17 mouse cellular contexts compared by ENCODE assay signal in the genomic region with DNA sequence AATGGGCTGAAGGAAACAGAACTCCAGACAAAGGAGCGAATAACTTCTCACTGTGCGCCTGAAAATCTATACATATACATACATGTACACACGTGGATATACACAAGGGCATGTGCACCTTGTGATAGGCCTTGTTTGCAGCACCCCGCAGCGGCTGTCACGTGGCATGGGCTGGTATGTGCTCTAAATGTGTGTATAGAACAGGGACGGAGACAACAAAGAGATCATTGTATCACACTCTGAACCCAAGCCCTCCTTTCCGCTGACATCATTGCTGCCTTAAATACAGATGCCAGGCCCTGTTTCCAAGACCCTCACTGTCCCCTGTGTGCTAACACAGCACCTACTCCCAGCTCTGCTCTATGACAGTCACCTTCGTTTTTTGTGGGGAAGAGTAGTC. TPM values are rescaled to one million over a fixed set of nuclear protein-coding genes. Genes with fewer than 3 reads are reported as not detected.
A peak's percentile ranks its signal among the peaks of the same experiment; 100 is the strongest.
DNase-seq lines count a peak whose midpoint lies in the region; ATAC-seq and TF ChIP-seq lines count a peak whose summit lies in the region.
"Had no signal": no experiment of that assay in that cellular context is flagged by ENCODE, and none has a peak within 500 bp of the region (broad histone marks: within the 10 kb centered on the region; RNA-seq: fewer than 3 reads in every experiment).

No protein-coding gene starts in this region.

- H3K36me3 ChIP-seq in heart, postnatal 0 days (replicated peaks; ENCODE audit: control insufficient read depth, insufficient read depth, low read length) = no peaks in the 10 kb centered on the region
- no peaks in the 10 kb centered on the region for H3K36me3 ChIP-seq in neural tube, embryonic 12.5 days
- no peaks in the 10 kb centered on the region for H3K36me3 ChIP-seq in neural tube, embryonic 15.5 days
- peaks cover 19% of the 10 kb centered on the region for H3K36me3 ChIP-seq in embryonic facial prominence, embryonic 15.5 days
- H3K36me3 ChIP-seq in limb, embryonic 15.5 days = peaks cover 18% of the 10 kb centered on the region
- H3K36me3 ChIP-seq: liver, embryonic 15.5 days had no signal

- TF ChIP-seq EP300 in heart, postnatal 0 days (IDR thresholded peaks at IDR 0.05; ENCODE audit: low read depth) = no peak

- no peak for DNase-seq in heart, postnatal 0 days (ENCODE audit: low spot score)
- no peak for DNase-seq in heart, adult 9 months (ENCODE audit: low spot score in 2 of 2)
- DNase-seq in ovary, postnatal 14 days (ENCODE audit: low spot score) = no peak
- no peak for DNase-seq in urinary bladder, adult 18-20 months (ENCODE audit: low spot score in 2 of 2)
- DNase-seq: adrenal gland, adult 2 months; cerebellum, postnatal 25 days; kidney, adult 8-10 months had no signal

- no peaks in the 10 kb centered on the region for H3K9me3 ChIP-seq in heart, postnatal 0 days (replicated peaks; ENCODE audit: control insufficient read depth, low read length)
- H3K9me3 ChIP-seq in neural tube, embryonic 12.5 days = no peaks in the 10 kb centered on the region
- H3K9me3 ChIP-seq in neural tube, embryonic 15.5 days (replicated peaks) = no peaks in the 10 kb centered on the region
- no peaks in the 10 kb centered on the region for H3K9me3 ChIP-seq in embryonic facial prominence, embryonic 15.5 days (replicated peaks)
- H3K9me3 ChIP-seq in limb, embryonic 15.5 days = no peaks in the 10 kb centered on the region
- H3K9me3 ChIP-seq: liver, embryonic 15.5 days had no signal

- ATAC-seq in heart, postnatal 0 days (ENCODE audit: insufficient read depth, low read depth) = no peak
- ATAC-seq in neural tube, embryonic 12.5 days (ENCODE audit: low FRiP score, low read depth) = peak; percentile 58; the same call in 1 of the 2 replicates
- no peak for ATAC-seq in neural tube, embryonic 15.5 days (ENCODE audit: low FRiP score)
- no peak for ATAC-seq in embryonic facial prominence, embryonic 15.5 days (ENCODE audit: insufficient number of reproducible peaks, low FRiP score, low TSS enrichment, low read depth)
- ATAC-seq in limb, embryonic 15.5 days (ENCODE audit: insufficient number of reproducible peaks, low FRiP score, low TSS enrichment, low read depth) = no peak
- ATAC-seq: hindbrain, embryonic 16.5 days had no signal

- 0 out of 2 replicates have a peak overlapping the region, but pooled peaks have one; percentile 11 for H3K4me3 ChIP-seq in heart, postnatal 0 days (ENCODE audit: low read depth, low read length)
- H3K4me3 ChIP-seq in neural tube, embryonic 12.5 days = no peak overlapping the region
- no peak overlapping the region for H3K4me3 ChIP-seq in neural tube, embryonic 15.5 days (replicated peaks)
- 0 out of 2 replicates have a peak overlapping the region, but pooled peaks have one; percentile 7 for H3K4me3 ChIP-seq in embryonic facial prominence, embryonic 15.5 days (replicated peaks)
- H3K4me3 ChIP-seq in limb, embryonic 15.5 days = peak overlapping the region; percentile 16; the same call in 1 of the 2 replicates
- H3K4me3 ChIP-seq: liver, embryonic 15.5 days; megakaryocyte, embryonic 14.5 days had no signal

- no peak overlapping the region for H3K9ac ChIP-seq in heart, postnatal 0 days (replicated peaks; ENCODE audit: low read depth, low read length)
- H3K9ac ChIP-seq in neural tube, embryonic 12.5 days = no peak overlapping the region
- no peak overlapping the region for H3K9ac ChIP-seq in neural tube, embryonic 15.5 days (replicated peaks)
- no peak overlapping the region for H3K9ac ChIP-seq in embryonic facial prominence, embryonic 15.5 days
- no peak overlapping the region for H3K9ac ChIP-seq in limb, embryonic 15.5 days
- H3K9ac ChIP-seq: liver, embryonic 15.5 days had no signal

- H3K4me1 ChIP-seq in heart, postnatal 0 days (ENCODE audit: control insufficient read depth, insufficient read depth) = peaks cover 14% of the 10 kb centered on the region
- H3K4me1 ChIP-seq in neural tube, embryonic 12.5 days = no peaks in the 10 kb centered on the region; the same call in 1 of the 2 replicates
- H3K4me1 ChIP-seq in neural tube, embryonic 15.5 days = peaks cover 15% of the 10 kb centered on the region
- H3K4me1 ChIP-seq in embryonic facial prominence, embryonic 15.5 days = peaks cover 21% of the 10 kb centered on the region
- peaks cover 21% of the 10 kb centered on the region for H3K4me1 ChIP-seq in limb, embryonic 15.5 days
- H3K4me1 ChIP-seq: liver, embryonic 15.5 days had no signal

- WGBS in heart, postnatal 0 days = 64% methylated on average over 9 of the region's 9 CpGs
- 68% methylated on average over 9 of the region's 9 CpGs for WGBS in neural tube, embryonic 12.5 days
- WGBS in neural tube, embryonic 15.5 days = 63% methylated on average over 9 of the region's 9 CpGs
- 48% methylated on average over 9 of the region's 9 CpGs for WGBS in embryonic facial prominence, embryonic 15.5 days
- 69% methylated on average over 9 of the region's 9 CpGs for WGBS in limb, embryonic 15.5 days

- H3K27me3 ChIP-seq in heart, postnatal 0 days (ENCODE audit: control insufficient read depth, insufficient read depth, low read length) = no peaks in the 10 kb centered on the region
- no peaks in the 10 kb centered on the region for H3K27me3 ChIP-seq in neural tube, embryonic 12.5 days (replicated peaks)
- H3K27me3 ChIP-seq in neural tube, embryonic 15.5 days (replicated peaks) = no peaks in the 10 kb centered on the region
- H3K27me3 ChIP-seq in embryonic facial prominence, embryonic 15.5 days = no peaks in the 10 kb centered on the region
- H3K27me3 ChIP-seq in limb, embryonic 15.5 days = no peaks in the 10 kb centered on the region

- TF ChIP-seq CTCF in heart, postnatal 0 days (IDR thresholded peaks at IDR 0.05; ENCODE audit: low read depth) = no peak

- peak overlapping the region; percentile 55 for H3K27ac ChIP-seq in heart, postnatal 0 days (ENCODE audit: low read depth)
- H3K27ac ChIP-seq in neural tube, embryonic 12.5 days = no peak overlapping the region
- no peak overlapping the region for H3K27ac ChIP-seq in neural tube, embryonic 15.5 days (replicated peaks)
- peak overlapping the region; percentile 65 for H3K27ac ChIP-seq in embryonic facial prominence, embryonic 15.5 days (replicated peaks)
- peak overlapping the region; percentile 68 for H3K27ac ChIP-seq in limb, embryonic 15.5 days
- H3K27ac ChIP-seq: liver, embryonic 15.5 days had no signal

- no peak overlapping the region for H3K4me2 ChIP-seq in heart, postnatal 0 days (ENCODE audit: low read depth, low read length)
- H3K4me2 ChIP-seq in neural tube, embryonic 12.5 days (replicated peaks) = no peak overlapping the region
- no peak overlapping the region for H3K4me2 ChIP-seq in neural tube, embryonic 15.5 days
- no peak overlapping the region for H3K4me2 ChIP-seq in embryonic facial prominence, embryonic 15.5 days (replicated peaks)
- no peak overlapping the region for H3K4me2 ChIP-seq in limb, embryonic 15.5 days
- H3K4me2 ChIP-seq: liver, embryonic 15.5 days had no signal

RNA-seq across cellular contexts. Expression of gene Hils1, which starts 12.3 kb away (rescaled TPM):
- total RNA-seq in heart, postnatal 0 days (2014; rRNA removed; ENCODE audit: low replicate concordance) = not detected in 2 replicates
- polyA plus RNA-seq in heart, postnatal 0 days (2015; fragmentation: Nextera tagmentation; extraction: Ambion mirVana) = 0.27 TPM in 1 of 2 replicates, not detected in the other
- not detected in 2 replicates for polyA plus RNA-seq in neural tube, embryonic 12.5 days (2016; fragmentation: Nextera tagmentation; extraction: Ambion mirVana)
- not detected in 2 replicates for polyA plus RNA-seq in neural tube, embryonic 15.5 days (2015; fragmentation: Nextera tagmentation; extraction: Ambion mirVana)
- 0.25 TPM in 1 of 2 replicates, not detected in the other for polyA plus RNA-seq in embryonic facial prominence, embryonic 15.5 days (2015; fragmentation: Nextera tagmentation; extraction: Ambion mirVana)
- polyA plus RNA-seq in limb, embryonic 15.5 days (2015; fragmentation: Nextera tagmentation; extraction: Ambion mirVana) = 0.42 TPM in 1 of 2 replicates, not detected in the other
- total RNA-seq: adrenal gland, adult 2 months; granulocyte monocyte progenitor cell, adult 5-6 weeks; left cerebral cortex, postnatal 14 days had no signal
- polyA plus RNA-seq: adrenal gland, adult 2 months; hindbrain, embryonic 16.5 days; large intestine, adult 2 months; liver, embryonic 15.5 days had no signal

RNA-seq across cellular contexts. Expression of gene Col1a1, which starts 19.1 kb away (rescaled TPM):
- total RNA-seq in heart, postnatal 0 days (2014; rRNA removed; ENCODE audit: low replicate concordance) = 263 and 322 TPM in 2 replicates
- 334 and 345 TPM in 2 replicates for polyA plus RNA-seq in heart, postnatal 0 days (2015; fragmentation: Nextera tagmentation; extraction: Ambion mirVana)
- polyA plus RNA-seq in neural tube, embryonic 12.5 days (2016; fragmentation: Nextera tagmentation; extraction: Ambion mirVana) = 209 and 219 TPM in 2 replicates
- polyA plus RNA-seq in neural tube, embryonic 15.5 days (2015; fragmentation: Nextera tagmentation; extraction: Ambion mirVana) = 317 and 375 TPM in 2 replicates
- polyA plus RNA-seq in embryonic facial prominence, embryonic 15.5 days (2015; fragmentation: Nextera tagmentation; extraction: Ambion mirVana) = 4,177 and 4,242 TPM in 2 replicates
- polyA plus RNA-seq in limb, embryonic 15.5 days (2015; fragmentation: Nextera tagmentation; extraction: Ambion mirVana) = 4,882 and 5,832 TPM in 2 replicates
- total RNA-seq: granulocyte monocyte progenitor cell, adult 5-6 weeks had no signal

RNA-seq across cellular contexts. Expression of gene Sgca, which starts 21.0 kb away (rescaled TPM):
- 47.5 and 313 TPM in 2 replicates for total RNA-seq in heart, postnatal 0 days (2014; rRNA removed; ENCODE audit: low replicate concordance)
- 62.2 and 62.4 TPM in 2 replicates for polyA plus RNA-seq in heart, postnatal 0 days (2015; fragmentation: Nextera tagmentation; extraction: Ambion mirVana)
- polyA plus RNA-seq in neural tube, embryonic 12.5 days (2016; fragmentation: Nextera tagmentation; extraction: Ambion mirVana) = 0.80 and 0.90 TPM in 2 replicates
- 0.77 and 1.4 TPM in 2 replicates for polyA plus RNA-seq in neural tube, embryonic 15.5 days (2015; fragmentation: Nextera tagmentation; extraction: Ambion mirVana)
- 11.7 and 14.6 TPM in 2 replicates for polyA plus RNA-seq in embryonic facial prominence, embryonic 15.5 days (2015; fragmentation: Nextera tagmentation; extraction: Ambion mirVana)
- 7.5 and 18.9 TPM in 2 replicates for polyA plus RNA-seq in limb, embryonic 15.5 days (2015; fragmentation: Nextera tagmentation; extraction: Ambion mirVana)
- total RNA-seq: adrenal gland, adult 2 months; granulocyte monocyte progenitor cell, adult 5-6 weeks had no signal

RNA-seq across cellular contexts. Expression of gene Ppp1r9b, which starts 35.7 kb away (rescaled TPM):
- 27.6 and 38.6 TPM in 2 replicates for total RNA-seq in heart, postnatal 0 days (2014; rRNA removed; ENCODE audit: low replicate concordance)
- polyA plus RNA-seq in heart, postnatal 0 days (2015; fragmentation: Nextera tagmentation; extraction: Ambion mirVana) = 4.5 and 4.7 TPM in 2 replicates
- 18.2 and 19.7 TPM in 2 replicates for polyA plus RNA-seq in neural tube, embryonic 12.5 days (2016; fragmentation: Nextera tagmentation; extraction: Ambion mirVana)
- polyA plus RNA-seq in neural tube, embryonic 15.5 days (2015; fragmentation: Nextera tagmentation; extraction: Ambion mirVana) = 18.8 TPM in 2 replicates
- polyA plus RNA-seq in embryonic facial prominence, embryonic 15.5 days (2015; fragmentation: Nextera tagmentation; extraction: Ambion mirVana) = 11.0 and 12.8 TPM in 2 replicates
- 9.7 and 9.9 TPM in 2 replicates for polyA plus RNA-seq in limb, embryonic 15.5 days (2015; fragmentation: Nextera tagmentation; extraction: Ambion mirVana)

RNA-seq across cellular contexts. Expression of gene Samd14, which starts 54.6 kb away (rescaled TPM):
- 6.2 and 9.5 TPM in 2 replicates for total RNA-seq in heart, postnatal 0 days (2014; rRNA removed; ENCODE audit: low replicate concordance)
- polyA plus RNA-seq in heart, postnatal 0 days (2015; fragmentation: Nextera tagmentation; extraction: Ambion mirVana) = 4.6 and 4.8 TPM in 2 replicates
- polyA plus RNA-seq in neural tube, embryonic 12.5 days (2016; fragmentation: Nextera tagmentation; extraction: Ambion mirVana) = 101 and 106 TPM in 2 replicates
- 139 and 167 TPM in 2 replicates for polyA plus RNA-seq in neural tube, embryonic 15.5 days (2015; fragmentation: Nextera tagmentation; extraction: Ambion mirVana)
- polyA plus RNA-seq in embryonic facial prominence, embryonic 15.5 days (2015; fragmentation: Nextera tagmentation; extraction: Ambion mirVana) = 29.7 and 33.9 TPM in 2 replicates
- 21.4 and 25.1 TPM in 2 replicates for polyA plus RNA-seq in limb, embryonic 15.5 days (2015; fragmentation: Nextera tagmentation; extraction: Ambion mirVana)

Comparison
In these comparisons a context has a peak if more than half of its experiments do, and no peak if none do; other contexts are left out.
1. H3K27ac ChIP-seq: peak in heart, postnatal 0 days (single experiment), embryonic facial prominence, embryonic 15.5 days (single experiment) and limb, embryonic 15.5 days (single experiment); none in neural tube, embryonic 12.5 days (single experiment) and neural tube, embryonic 15.5 days (single experiment).
2. H3K4me3 ChIP-seq: peak in heart, postnatal 0 days (single experiment), embryonic facial prominence, embryonic 15.5 days (single experiment) and limb, embryonic 15.5 days (single experiment); none in neural tube, embryonic 12.5 days (single experiment) and neural tube, embryonic 15.5 days (single experiment).
3. RNA of gene Col1a1, which starts 19.1 kb away (polyA plus RNA-seq): 4,882 to 5,832 TPM in limb, embryonic 15.5 days and 4,177 to 4,242 TPM in embryonic facial prominence, embryonic 15.5 days; 334 to 345 TPM in heart, postnatal 0 days, 317 to 375 TPM in neural tube, embryonic 15.5 days and 209 to 219 TPM in neural tube, embryonic 12.5 days; every median in the first group is over 10 times any median in the second.